Mouse (Mus musculus) frontal cortex, postnatal 14 days (tissue): Measurements from ENCODE around the gene Ahcyl1.
A peak's percentile ranks its signal among the peaks of the same experiment; 100 is the strongest.
"Not testable (repeated sequence)": the region's sequence is repeated elsewhere in the genome, so short reads cannot be mapped to it uniquely, and the experiment has no call there.

Source experiments
- DNase-seq, 2 experiments: peaks; one replicate each; pipeline ENCODE4 v3.0.0; 2022; ENCODE audit warnings: low spot score in 2 of 2

Gene Ahcyl1

GRCm38 (mm10) chr3:107655491-107655890, 40.9 kb downstream of the Ahcyl1 start:
- DNase-seq, result no peak

GRCm38 (mm10) chr3:107654861-107655260, 41.5 kb downstream of the Ahcyl1 start:
- no peak for DNase-seq

- DNase-seq, result no peak
Observed at GRCm38 (mm10) chr3:107652968-107653367, 43.4 kb downstream of the Ahcyl1 start.

- not testable (repeated sequence) for DNase-seq
Observed at GRCm38 (mm10) chr3:107650276-107650675, 46.1 kb downstream of the Ahcyl1 start.

- no peak for DNase-seq
Observed at GRCm38 (mm10) chr3:107646947-107647346, 49.4 kb downstream of the Ahcyl1 start.

- no peak for DNase-seq
Observed at GRCm38 (mm10) chr3:107637606-107638172, 58.7 kb downstream of the Ahcyl1 start.

- no peak for DNase-seq
Observed at GRCm38 (mm10) chr3:107636236-107636635, 60.1 kb downstream of the Ahcyl1 start.

GRCm38 (mm10) chr3:107635836-107636235, 60.5 kb downstream of the Ahcyl1 start:
- DNase-seq, result peak in 1 of 2 experiments; percentile 0

- DNase-seq, result no peak
Observed at GRCm38 (mm10) chr3:107633906-107634305, 62.5 kb downstream of the Ahcyl1 start.

- DNase-seq, result no peak
Observed at GRCm38 (mm10) chr3:107632786-107633185, 63.6 kb downstream of the Ahcyl1 start.

GRCm38 (mm10) chr3:107631523-107631958, 64.8 kb downstream of the Ahcyl1 start, which contains the start of gene Strip1:
Gene Strip1, minus strand, starts transcription at chr3:107631694.
- peak; percentile 90 to 91 for DNase-seq

- peak; percentile 25 to 31 for DNase-seq
Observed at GRCm38 (mm10) chr3:107630682-107631522, 65.5 kb downstream of the Ahcyl1 start, which contains the start of gene Gm10961. Gene Gm10961, plus strand, starts transcription at chr3:107631322.

GRCm38 (mm10) chr3:107629411-107629810, 66.9 kb downstream of the Ahcyl1 start:
- DNase-seq, result peak in 1 of 2 experiments; percentile 0

GRCm38 (mm10) chr3:107628551-107628950, 67.8 kb downstream of the Ahcyl1 start:
- DNase-seq, result peak in 1 of 2 experiments; percentile 10

- DNase-seq, result peak in 1 of 2 experiments; percentile 1
Observed at GRCm38 (mm10) chr3:107627641-107628040, 68.7 kb downstream of the Ahcyl1 start.

- peak; percentile 1 to 2 for DNase-seq
Observed at GRCm38 (mm10) chr3:107626751-107627150, 69.6 kb downstream of the Ahcyl1 start.

GRCm38 (mm10) chr3:107625536-107625935, 70.8 kb downstream of the Ahcyl1 start:
- peak; percentile 1 to 2 for DNase-seq

GRCm38 (mm10) chr3:107624424-107624823, 71.9 kb downstream of the Ahcyl1 start:
- peak; percentile 1 to 2 for DNase-seq

GRCm38 (mm10) chr3:107622537-107622936, 73.8 kb downstream of the Ahcyl1 start:
- DNase-seq, result peak in 1 of 2 experiments; percentile 3

GRCm38 (mm10) chr3:107621286-107622075, 74.9 kb downstream of the Ahcyl1 start:
- DNase-seq, result peak; percentile 1 to 2

- DNase-seq, result peak in 1 of 2 experiments; percentile 1
Observed at GRCm38 (mm10) chr3:107619911-107620310, 76.4 kb downstream of the Ahcyl1 start.

- DNase-seq, result peak in 1 of 2 experiments; percentile 2
Observed at GRCm38 (mm10) chr3:107617800-107618199, 78.6 kb downstream of the Ahcyl1 start.
